Mouse (Mus musculus): ENCODE results near the gene Sh3bp1. TPM values are rescaled to one million over a fixed set of nuclear protein-coding genes. Genes with fewer than 3 reads are reported as not detected.

Gene Sh3bp1
- total and polyA plus RNA-seq, 2 experiments from 2014 or later, result 6.4 to 9.8 TPM

DNA sequence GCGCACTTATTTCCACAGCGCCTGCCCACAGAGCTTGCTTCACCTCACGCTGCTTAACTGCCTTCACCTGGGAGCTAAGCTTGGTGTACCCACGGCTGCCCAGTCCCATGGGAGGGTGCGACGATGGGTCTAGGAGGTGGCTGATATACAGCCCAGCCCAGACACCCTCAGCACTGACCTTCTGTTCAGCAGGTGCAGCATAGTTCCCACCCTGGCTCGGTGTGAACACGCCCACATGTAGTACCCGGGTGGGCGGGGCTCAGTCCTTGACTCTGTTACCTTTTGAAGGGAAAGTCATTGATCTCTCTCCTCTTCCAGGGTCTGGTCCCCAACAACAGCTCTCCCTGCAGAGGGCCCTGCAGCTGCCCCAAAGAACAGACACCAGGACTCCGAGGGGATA lies 60.0 kb downstream of the Sh3bp1 start:
- H3K9me3 ChIP-seq (replicated peaks; ENCODE audit: control insufficient read depth, low read length), result no peaks in the 10 kb centered on the region
- H3K27me3 ChIP-seq (ENCODE audit: control insufficient read depth, insufficient read depth, low read length), result no peaks in the 10 kb centered on the region
- H3K4me2 ChIP-seq (ENCODE audit: low read depth, low read length), result no peak overlapping the region
- TF ChIP-seq CTCF (IDR thresholded peaks at IDR 0.05; ENCODE audit: low read depth) (no peak), EP300 (IDR thresholded peaks at IDR 0.05; ENCODE audit: low read depth) (no peak)
- no peak overlapping the region for H3K27ac ChIP-seq (ENCODE audit: low read depth)
- H3K4me1 ChIP-seq (ENCODE audit: control insufficient read depth, insufficient read depth), result no peaks in the 10 kb centered on the region
- H3K9ac ChIP-seq (replicated peaks; ENCODE audit: low read depth, low read length), result no peak overlapping the region
- no peak overlapping the region for H3K4me3 ChIP-seq (ENCODE audit: low read depth, low read length)
- H3K36me3 ChIP-seq (replicated peaks; ENCODE audit: control insufficient read depth, insufficient read depth, low read length), result no peaks in the 10 kb centered on the region; the same call in 1 of the 2 replicates
- no peak for ATAC-seq (ENCODE audit: insufficient read depth, low read depth)
- WGBS, result 79% methylated on average over 11 of the region's 11 CpGs
- DNase-seq (ENCODE audit: low spot score), result no peak

GRCm38 (mm10) chr15:78960088-78960487 lies 60.5 kb downstream of the Sh3bp1 start:
- TF ChIP-seq CTCF (IDR thresholded peaks at IDR 0.05; ENCODE audit: low read depth), result no peak
- TF ChIP-seq EP300 (IDR thresholded peaks at IDR 0.05; ENCODE audit: low read depth), result no peak
- Histone ChIP-seq H3K27me3 (ENCODE audit: control insufficient read depth, insufficient read depth, low read length) (no peaks in the 10 kb centered on the region), H3K9ac (replicated peaks; ENCODE audit: low read depth, low read length) (no peak overlapping the region), H3K4me1 (ENCODE audit: control insufficient read depth, insufficient read depth) (no peaks in the 10 kb centered on the region), H3K36me3 (replicated peaks; ENCODE audit: control insufficient read depth, insufficient read depth, low read length) (no peaks in the 10 kb centered on the region; the same call in 1 of the 2 replicates), H3K27ac (ENCODE audit: low read depth) (no peak overlapping the region), H3K4me3 (ENCODE audit: low read depth, low read length) (no peak overlapping the region), H3K4me2 (ENCODE audit: low read depth, low read length) (no peak overlapping the region), H3K9me3 (replicated peaks; ENCODE audit: control insufficient read depth, low read length) (no peaks in the 10 kb centered on the region)
- WGBS, result 62% methylated on average over 4 of the region's 4 CpGs
- ATAC-seq (ENCODE audit: insufficient read depth, low read depth) (no peak), DNase-seq (ENCODE audit: low spot score) (no peak)

Small RNA genes within 50 kb of the gene (microRNA-seq; reads per million reads assigned to microRNA genes)
- 0.54 reads per million for gene Mir6955

Other genes with a start within 250 kb of the Sh3bp1 start
- 0.12 and 0.19 TPM in 2 replicates for gene Elfn2, start 181.0 kb upstream of the Sh3bp1 start, total RNA-seq (2014; rRNA removed; ENCODE audit: low replicate concordance)
- gene Elfn2, start 181.0 kb upstream of the Sh3bp1 start, polyA plus RNA-seq (2015; fragmentation: Nextera tagmentation; extraction: Ambion mirVana), result 0.05 and 0.11 TPM in 2 replicates
- 12.9 and 13.1 TPM in 2 replicates for gene Mfng, start 126.3 kb upstream of the Sh3bp1 start, total RNA-seq (2014; rRNA removed; ENCODE audit: low replicate concordance)
- gene Mfng, start 126.3 kb upstream of the Sh3bp1 start, polyA plus RNA-seq (2015; fragmentation: Nextera tagmentation; extraction: Ambion mirVana), result 13.0 and 13.4 TPM in 2 replicates
- gene Card10, start 96.7 kb upstream of the Sh3bp1 start, total RNA-seq (2014; rRNA removed; ENCODE audit: low replicate concordance), result 2.7 and 6.4 TPM in 2 replicates
- gene Card10, start 96.7 kb upstream of the Sh3bp1 start, polyA plus RNA-seq (2015; fragmentation: Nextera tagmentation; extraction: Ambion mirVana), result 4.0 and 4.6 TPM in 2 replicates
- 44.7 and 52.5 TPM in 2 replicates for gene Cdc42ep1, start 57.1 kb upstream of the Sh3bp1 start, total RNA-seq (2014; rRNA removed; ENCODE audit: low replicate concordance)
- 27.1 and 27.4 TPM in 2 replicates for gene Cdc42ep1, start 57.1 kb upstream of the Sh3bp1 start, polyA plus RNA-seq (2015; fragmentation: Nextera tagmentation; extraction: Ambion mirVana)
- gene Lgals2, start 44.2 kb upstream of the Sh3bp1 start, total RNA-seq (2014; rRNA removed; ENCODE audit: low replicate concordance), result 4.6 TPM in 1 of 2 replicates, not detected in the other
- 0.27 and 0.36 TPM in 2 replicates for gene Lgals2, start 44.2 kb upstream of the Sh3bp1 start, polyA plus RNA-seq (2015; fragmentation: Nextera tagmentation; extraction: Ambion mirVana)
- 32.4 and 40.5 TPM in 2 replicates for gene Gga1, start 22.6 kb upstream of the Sh3bp1 start, total RNA-seq (2014; rRNA removed; ENCODE audit: low replicate concordance)
- gene Gga1, start 22.6 kb upstream of the Sh3bp1 start, polyA plus RNA-seq (2015; fragmentation: Nextera tagmentation; extraction: Ambion mirVana), result 30.1 and 32.4 TPM in 2 replicates
- 0.73 TPM in 1 of 2 replicates, not detected in the other for gene Gm49510, start 101 bp upstream of the Sh3bp1 start, total RNA-seq (2014; rRNA removed; ENCODE audit: low replicate concordance)
- 0.08 and 0.18 TPM in 2 replicates for gene Gm49510, start 101 bp upstream of the Sh3bp1 start, polyA plus RNA-seq (2015; fragmentation: Nextera tagmentation; extraction: Ambion mirVana)
- gene Pdxp, start 14.2 kb downstream of the Sh3bp1 start, total RNA-seq (2014; rRNA removed; ENCODE audit: low replicate concordance), result 25.8 and 46.0 TPM in 2 replicates
- gene Pdxp, start 14.2 kb downstream of the Sh3bp1 start, polyA plus RNA-seq (2015; fragmentation: Nextera tagmentation; extraction: Ambion mirVana), result 7.7 and 8.3 TPM in 2 replicates
- gene Lgals1, start 27.0 kb downstream of the Sh3bp1 start, total RNA-seq (2014; rRNA removed; ENCODE audit: low replicate concordance), result 460 and 709 TPM in 2 replicates
- 800 and 870 TPM in 2 replicates for gene Lgals1, start 27.0 kb downstream of the Sh3bp1 start, polyA plus RNA-seq (2015; fragmentation: Nextera tagmentation; extraction: Ambion mirVana)
- gene Nol12, start 35.2 kb downstream of the Sh3bp1 start, total RNA-seq (2014; rRNA removed; ENCODE audit: low replicate concordance), result 3.4 TPM in 1 of 2 replicates, not detected in the other
- gene Nol12, start 35.2 kb downstream of the Sh3bp1 start, polyA plus RNA-seq (2015; fragmentation: Nextera tagmentation; extraction: Ambion mirVana), result 23.3 TPM in 2 replicates
- gene Triobp, start 48.0 kb downstream of the Sh3bp1 start, total RNA-seq (2014; rRNA removed; ENCODE audit: low replicate concordance), result 45.3 and 80.0 TPM in 2 replicates
- 19.1 and 20.0 TPM in 2 replicates for gene Triobp, start 48.0 kb downstream of the Sh3bp1 start, polyA plus RNA-seq (2015; fragmentation: Nextera tagmentation; extraction: Ambion mirVana)
- gene H1f0, start 128.7 kb downstream of the Sh3bp1 start, total RNA-seq (2014; rRNA removed; ENCODE audit: low replicate concordance), result 318 and 358 TPM in 2 replicates
- gene H1f0, start 128.7 kb downstream of the Sh3bp1 start, polyA plus RNA-seq (2015; fragmentation: Nextera tagmentation; extraction: Ambion mirVana), result 210 and 229 TPM in 2 replicates
- not detected in 2 replicates for gene Galr3, start 142.1 kb downstream of the Sh3bp1 start, total RNA-seq (2014; rRNA removed; ENCODE audit: low replicate concordance)
- not detected in 2 replicates for gene Galr3, start 142.1 kb downstream of the Sh3bp1 start, polyA plus RNA-seq (2015; fragmentation: Nextera tagmentation; extraction: Ambion mirVana)
- 20.9 and 27.1 TPM in 2 replicates for gene Ankrd54, start 163.1 kb downstream of the Sh3bp1 start, total RNA-seq (2014; rRNA removed; ENCODE audit: low replicate concordance)
- 14.1 and 15.6 TPM in 2 replicates for gene Ankrd54, start 163.1 kb downstream of the Sh3bp1 start, polyA plus RNA-seq (2015; fragmentation: Nextera tagmentation; extraction: Ambion mirVana)
- gene Eif3l, start 175.4 kb downstream of the Sh3bp1 start, total RNA-seq (2014; rRNA removed; ENCODE audit: low replicate concordance), result 183 and 210 TPM in 2 replicates
- gene Eif3l, start 175.4 kb downstream of the Sh3bp1 start, polyA plus RNA-seq (2015; fragmentation: Nextera tagmentation; extraction: Ambion mirVana), result 114 and 123 TPM in 2 replicates
- gene Micall1, start 209.1 kb downstream of the Sh3bp1 start, total RNA-seq (2014; rRNA removed; ENCODE audit: low replicate concordance), result 45.9 and 52.9 TPM in 2 replicates
- 13.2 and 19.0 TPM in 2 replicates for gene Micall1, start 209.1 kb downstream of the Sh3bp1 start, polyA plus RNA-seq (2015; fragmentation: Nextera tagmentation; extraction: Ambion mirVana)
- gene Polr2f, start 241.2 kb downstream of the Sh3bp1 start, total RNA-seq (2014; rRNA removed; ENCODE audit: low replicate concordance), result 50.2 and 84.8 TPM in 2 replicates
- 271 and 286 TPM in 2 replicates for gene Polr2f, start 241.2 kb downstream of the Sh3bp1 start, polyA plus RNA-seq (2015; fragmentation: Nextera tagmentation; extraction: Ambion mirVana)
- gene 1700088E04Rik, start 241.5 kb downstream of the Sh3bp1 start, total RNA-seq (2014; rRNA removed; ENCODE audit: low replicate concordance), result 2.2 TPM in 1 of 2 replicates, not detected in the other
- gene 1700088E04Rik, start 241.5 kb downstream of the Sh3bp1 start, polyA plus RNA-seq (2015; fragmentation: Nextera tagmentation; extraction: Ambion mirVana), result 8.8 and 10.7 TPM in 2 replicates

Data from heart, postnatal 0 days (tissue).